Mouse (Mus musculus) kidney, postnatal 0 days (tissue): Measurements from ENCODE around the gene L2hgdh. TPM values are rescaled to one million over a fixed set of nuclear protein-coding genes. Genes with fewer than 3 reads are reported as not detected.
"Not testable (repeated sequence)": the region's sequence is repeated elsewhere in the genome, so short reads cannot be mapped to it uniquely, and the experiment has no call there.

ENCODE experiments used
- ATAC-seq: fragments of 200-750 bp; cut with Nextera tagmentation; replicated peaks from 2 replicates; pipeline ENCODE4 v1.8.0; 2017; ENCODE audit warnings: low read depth, moderate number of reproducible peaks, moderate TSS enrichment, moderate library complexity; ENCODE audit not compliant: low FRiP score
- DNase-seq: peaks from one replicate; pipeline ENCODE4 v3.0.0-alpha.2; 2016; ENCODE audit warnings: low spot score
- H3K27ac ChIP-seq: fragments of 300-500 bp; sonication (generic); 2 replicates; pipeline ENCODE4 v1.5.1; 2014; ENCODE audit warnings: mild to moderate bottlenecking
- H3K27me3 ChIP-seq: fragments of 300-500 bp; sonication (generic); 2 replicates; pipeline ENCODE4 v1.6.1; 2014; ENCODE audit warnings: low read length, mixed read lengths; ENCODE audit not compliant: insufficient read depth
- H3K36me3 ChIP-seq: fragments of 300-500 bp; sonication (generic); 2 replicates; pipeline ENCODE4 v1.6.1; 2014; ENCODE audit warnings: low read length, mixed read lengths; ENCODE audit not compliant: insufficient read depth
- H3K4me1 ChIP-seq: fragments of 300-500 bp; sonication (generic); replicated peaks from 2 replicates; pipeline ENCODE4 v1.6.1; 2014; ENCODE audit warnings: antibody characterized with exemption, low read length, mixed read lengths; ENCODE audit not compliant: insufficient read depth
- H3K4me2 ChIP-seq: fragments of 300-500 bp; sonication (generic); 2 replicates; pipeline ENCODE4 v1.6.1; 2014; ENCODE audit warnings: mild to moderate bottlenecking, low read length, moderate library complexity, mixed read lengths
- H3K4me3 ChIP-seq: fragments of 300-500 bp; sonication (generic); replicated peaks from 2 replicates; pipeline ENCODE4 v1.5.1; 2014; ENCODE audit warnings: low read depth, low read length
- H3K9ac ChIP-seq: fragments of 300-500 bp; sonication (generic); 2 replicates; pipeline ENCODE4 v1.6.1; 2014; ENCODE audit warnings: low read depth, low read length
- H3K9me3 ChIP-seq: fragments of 300-500 bp; sonication (generic); replicated peaks from 2 replicates; pipeline ENCODE4 v1.6.1; 2016; ENCODE audit warnings: low read length, inconsistent platforms, mixed read lengths
- CTCF ChIP-seq: IDR thresholded peaks from 2 replicates; pipeline ENCODE4 v1.5.1; 2016; ENCODE audit warnings: antibody characterized with exemption, low read depth, mild to moderate bottlenecking, moderate library complexity
- WGBS: fragments of 180-500 bp; shearing (Covaris S2); extraction: QIAGEN DNeasy Blood & Tissue Kit; methylation state at CpG from one replicate; pipeline ENCODE4 v1.1.7; 2014; 5-methylcytosine and 5-hydroxymethylcytosine counted together
- polyA plus RNA-seq: library from polyadenylated mRNA; unstranded; fragments of >200 nt; fragmentation: Nextera tagmentation; extraction: Ambion mirVana; gene quantifications from 2 replicates; pipeline ENCODE4 v1.2.1, GENCODE M21; 2015

Gene L2hgdh
- polyA plus RNA-seq, 1 experiment from 2014 or later: 20.0 TPM

- Histone ChIP-seq H3K36me3 (no peaks in the 10 kb centered on the region), H3K9ac (no peak overlapping the region), H3K4me1 (peaks cover 9% of the 10 kb centered on the region; the same call in 1 of the 2 replicates), H3K4me2 (no peak overlapping the region), H3K4me3 (no peak overlapping the region), H3K27ac (no peak overlapping the region), H3K9me3 (no peaks in the 10 kb centered on the region), H3K27me3 (no peaks in the 10 kb centered on the region)
- 90% methylated on average over 4 of the region's 4 CpGs for whole genome bisulfite sequencing
- no peak for TF ChIP-seq CTCF
- DNase-seq: no peak
- ATAC-seq: no peak
These were observed 48.5 kb downstream of the L2hgdh start for GRCm38 (mm10) chr12:69676157-69676556.

GRCm38 (mm10) chr12:69674576-69675537 is 49.8 kb downstream of the L2hgdh start:
- H3K27me3 ChIP-seq: no peaks in the 10 kb centered on the region
- DNase-seq (peak; percentile 12), ATAC-seq (peak; percentile 49; the same call in 1 of the 2 replicates)
- peaks cover 9% of the 10 kb centered on the region; the same call in 1 of the 2 replicates for H3K4me1 ChIP-seq
- H3K4me3 ChIP-seq: no peak overlapping the region
- H3K9ac ChIP-seq: no peak overlapping the region
- WGBS: 50% methylated on average over 10 of the region's 10 CpGs
- H3K36me3 ChIP-seq: no peaks in the 10 kb centered on the region
- TF ChIP-seq CTCF: no peak
- no peaks in the 10 kb centered on the region for H3K9me3 ChIP-seq
- H3K27ac ChIP-seq: peak overlapping the region; percentile 42; the same call in 1 of the 2 replicates
- H3K4me2 ChIP-seq: no peak overlapping the region

DNA sequence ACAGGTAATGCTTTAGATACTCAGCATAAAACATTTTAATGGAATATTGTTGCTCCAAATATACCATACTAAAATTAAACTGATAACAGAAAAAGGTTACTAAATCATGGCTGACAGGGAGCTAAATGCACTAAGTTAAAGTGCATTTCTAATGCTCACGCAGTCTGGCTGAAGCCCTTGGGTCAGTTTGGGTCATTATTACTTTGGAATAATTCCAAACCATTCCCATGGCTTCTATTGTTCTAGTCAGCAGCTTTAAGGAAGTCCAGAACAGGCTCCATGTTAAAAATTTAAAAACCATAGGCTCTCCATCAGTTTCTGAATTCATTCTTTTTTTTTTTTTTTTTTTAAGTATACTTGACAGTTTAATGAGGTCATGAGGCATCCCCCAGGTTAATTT is 50.5 kb downstream of the L2hgdh start:
- Histone ChIP-seq H3K4me1 (peaks cover 9% of the 10 kb centered on the region; the same call in 1 of the 2 replicates), H3K9me3 (no peaks in the 10 kb centered on the region), H3K36me3 (no peaks in the 10 kb centered on the region), H3K27me3 (no peaks in the 10 kb centered on the region), H3K27ac (peak overlapping the region; percentile 42; the same call in 1 of the 2 replicates), H3K9ac (no peak overlapping the region), H3K4me3 (no peak overlapping the region), H3K4me2 (no peak overlapping the region)
- 47% methylated on average over 1 of the region's 1 CpGs for WGBS
- DNase-seq (peak; percentile 35), ATAC-seq (no peak)
- TF ChIP-seq CTCF: no peak

GRCm38 (mm10) chr12:69666721-69667120 is 58.0 kb downstream of the L2hgdh start:
- Histone ChIP-seq H3K4me2 (no peak overlapping the region), H3K9ac (no peak overlapping the region), H3K27ac (no peak overlapping the region), H3K4me3 (no peak overlapping the region), H3K36me3 (no peaks in the 10 kb centered on the region), H3K27me3 (no peaks in the 10 kb centered on the region), H3K9me3 (no peaks in the 10 kb centered on the region), H3K4me1 (no peaks in the 10 kb centered on the region)
- DNase-seq (no peak), ATAC-seq (no peak)
- WGBS: 95% methylated on average over 5 of the region's 5 CpGs
- TF ChIP-seq CTCF: no peak

DNA sequence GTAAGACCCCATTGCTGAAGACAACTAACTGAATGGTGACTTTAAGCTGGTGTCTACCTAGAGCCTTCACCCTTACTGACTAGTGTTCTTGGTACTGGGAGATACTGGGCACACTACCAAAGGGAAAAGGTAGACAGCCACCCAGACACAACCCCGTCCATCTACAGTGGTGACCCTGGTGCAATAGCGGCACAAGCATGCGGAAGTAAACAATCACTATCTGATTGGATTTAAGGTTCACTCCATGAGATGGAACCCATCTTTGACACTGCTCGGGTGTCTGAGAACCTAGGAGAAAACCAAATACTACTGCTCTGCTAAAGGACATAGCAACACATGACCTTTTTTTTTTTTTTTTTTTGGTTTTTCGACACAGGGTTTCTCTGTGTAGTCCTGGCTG is 63.0 kb downstream of the L2hgdh start:
- H3K27ac ChIP-seq: no peak overlapping the region
- H3K9ac ChIP-seq: no peak overlapping the region
- H3K4me1 ChIP-seq: no peaks in the 10 kb centered on the region
- H3K4me3 ChIP-seq: no peak overlapping the region
- H3K4me2 ChIP-seq: no peak overlapping the region
- DNase-seq: no peak
- TF ChIP-seq CTCF: no peak
- no peak for ATAC-seq
- no peaks in the 10 kb centered on the region for H3K9me3 ChIP-seq
- no peaks in the 10 kb centered on the region for H3K36me3 ChIP-seq
- H3K27me3 ChIP-seq: no peaks in the 10 kb centered on the region
- WGBS: 98% methylated on average over 5 of the region's 5 CpGs

GRCm38 (mm10) chr12:69653973-69654372 is 70.7 kb downstream of the L2hgdh start:
- H3K9me3 ChIP-seq, H3K4me2 ChIP-seq, H3K4me3 ChIP-seq, H3K27me3 ChIP-seq, H3K4me1 ChIP-seq, H3K9ac ChIP-seq, H3K27ac ChIP-seq, H3K36me3 ChIP-seq: not testable (repeated sequence)
- peak; percentile 33 for DNase-seq
- peak; percentile 85 for ATAC-seq
